Mouse (Mus musculus): ENCODE data around the gene Apopt1.

Apopt1 gene

DNA sequence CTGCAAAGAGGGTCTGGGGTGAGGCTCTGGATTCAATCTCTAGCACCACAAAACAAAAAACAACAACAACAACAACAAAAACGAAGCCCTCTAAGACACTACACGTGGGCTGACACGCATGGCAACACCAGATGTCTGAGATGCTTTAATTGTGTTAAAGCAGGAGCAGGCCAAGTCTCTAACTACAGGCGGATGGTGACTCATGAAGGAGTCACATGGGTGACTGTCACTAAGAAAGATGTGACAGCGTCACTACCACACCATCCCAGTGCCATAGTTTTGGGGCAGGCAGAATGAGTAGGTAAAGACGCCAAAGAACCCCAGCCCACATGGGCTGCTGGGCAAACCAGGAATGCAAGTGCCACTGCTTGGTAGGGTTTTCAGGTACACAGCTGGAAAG is 39.4 kb downstream of the Apopt1 start:
- DNase-seq: no peak

DNA sequence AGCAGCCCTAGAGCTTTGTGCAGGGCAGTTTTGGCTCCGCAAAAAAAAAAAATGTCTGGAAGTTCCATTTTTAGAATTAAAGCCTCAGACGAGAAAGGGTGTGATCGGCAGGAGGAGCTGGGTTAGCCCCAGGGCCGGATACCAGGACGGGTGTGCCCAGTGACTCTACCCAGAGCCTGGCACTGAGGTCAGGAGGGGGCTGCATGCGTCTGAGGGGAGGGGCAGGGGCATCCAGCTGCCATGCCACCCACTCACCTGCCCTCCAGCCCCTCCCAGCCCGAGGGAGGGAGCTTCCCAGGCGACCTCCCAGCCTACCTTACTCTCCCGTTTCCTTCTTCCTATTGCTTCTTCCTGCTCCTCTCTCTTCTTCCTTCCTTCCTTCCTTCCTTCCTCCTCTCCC is 40.3 kb downstream of the Apopt1 start:
- no peak for DNase-seq

GRCm38 (mm10) chr12:111754710-111755109 is 41.6 kb downstream of the Apopt1 start:
- DNase-seq: no peak

DNA sequence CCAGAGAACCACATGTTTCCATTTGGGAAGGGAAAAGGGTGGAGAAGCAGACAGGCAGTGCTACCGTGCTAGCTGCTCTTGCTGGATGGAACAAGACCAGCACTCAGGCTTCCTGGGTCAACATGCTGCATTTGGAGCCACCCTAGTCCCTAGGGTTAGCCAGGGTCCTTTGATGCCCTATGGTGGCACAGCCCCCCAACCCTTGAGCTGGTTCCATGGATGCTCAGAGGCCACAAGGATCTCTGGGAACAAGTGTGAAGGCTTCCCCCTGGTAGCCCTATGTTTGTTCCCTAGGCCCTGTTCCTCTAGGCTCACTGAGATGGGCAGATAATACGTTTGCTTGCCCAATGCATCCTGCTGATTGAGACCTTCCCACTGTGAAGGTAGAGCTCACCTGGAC is 42.2 kb downstream of the Apopt1 start:
- DNase-seq: no peak

DNA sequence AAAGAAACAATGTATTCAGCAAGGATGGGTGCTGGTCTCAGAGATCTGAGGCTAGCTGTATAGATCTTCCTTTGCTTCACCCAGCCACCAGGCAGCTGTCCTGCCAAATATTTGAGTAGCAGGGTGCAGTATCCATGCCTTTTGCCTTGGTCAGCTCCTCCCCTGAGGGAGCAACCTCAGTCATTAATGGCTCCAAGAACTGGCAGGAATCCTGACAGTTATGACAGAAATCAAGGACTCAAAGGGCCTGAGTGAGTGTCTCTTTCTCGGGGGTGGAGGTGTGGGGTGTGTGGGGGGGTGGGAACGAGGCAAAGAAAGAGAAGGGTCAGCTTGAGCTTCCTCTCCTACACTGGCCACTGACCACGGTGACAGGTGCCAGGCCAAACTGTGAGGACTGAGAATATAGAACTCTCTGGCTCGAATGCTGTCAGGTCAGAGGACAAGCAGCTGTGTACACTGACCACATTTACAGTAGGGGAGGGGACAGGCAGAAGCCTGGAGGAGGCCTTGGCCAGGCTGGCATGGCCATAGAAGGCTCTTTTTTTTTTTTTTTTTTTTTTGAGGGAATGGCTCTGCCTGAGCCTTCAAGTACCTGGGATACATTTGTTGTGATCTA is 43.1 kb downstream of the Apopt1 start:
- DNase-seq: no peak

GRCm38 (mm10) chr12:111756698-111757082 is 43.6 kb downstream of the Apopt1 start:
- no peak for DNase-seq

DNA sequence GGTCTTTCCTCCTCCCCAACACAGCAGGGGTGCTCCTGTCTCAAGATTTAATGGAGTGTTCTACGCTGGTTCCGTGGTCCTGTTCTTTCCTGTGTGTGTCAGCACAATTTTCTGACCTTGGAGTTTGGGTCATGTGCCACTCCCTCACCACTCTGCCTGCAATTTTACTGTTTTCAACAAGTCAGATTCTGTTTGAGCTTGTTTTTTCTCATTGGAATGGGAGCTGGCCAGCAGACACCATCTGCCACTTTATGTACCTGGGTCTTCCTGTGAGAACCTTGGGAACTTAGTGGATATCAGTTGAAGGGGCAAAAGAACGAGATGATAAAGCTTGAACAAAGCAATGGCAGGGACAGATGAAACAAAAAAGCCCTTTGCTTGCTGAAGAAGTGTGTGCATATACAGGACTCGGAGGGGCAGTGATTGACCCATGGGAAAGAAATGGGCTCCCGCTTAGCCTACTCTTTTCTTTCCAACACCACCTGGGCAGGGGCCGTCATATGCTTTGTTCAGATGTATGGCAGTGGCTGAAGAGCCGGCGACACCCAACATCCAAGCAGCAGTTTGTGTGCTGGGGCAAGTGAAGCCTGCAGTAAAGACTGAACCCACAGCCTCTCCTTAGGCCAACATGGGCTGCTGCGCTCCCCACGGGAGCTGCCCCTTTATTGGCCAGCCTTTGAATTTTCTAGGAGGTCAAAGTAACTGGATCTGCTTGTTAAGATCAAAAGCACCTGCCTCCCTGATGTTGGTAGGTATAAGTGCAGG is 44.7 kb downstream of the Apopt1 start:
- no peak for DNase-seq

- peak; percentile 58 to 84 for DNase-seq
Measured at GRCm38 (mm10) chr12:111758381-111759175, 45.5 kb downstream of the Apopt1 start, which contains the start of gene Klc1. TSS of gene Klc1 (plus strand) at chr12:111758849.

DNA sequence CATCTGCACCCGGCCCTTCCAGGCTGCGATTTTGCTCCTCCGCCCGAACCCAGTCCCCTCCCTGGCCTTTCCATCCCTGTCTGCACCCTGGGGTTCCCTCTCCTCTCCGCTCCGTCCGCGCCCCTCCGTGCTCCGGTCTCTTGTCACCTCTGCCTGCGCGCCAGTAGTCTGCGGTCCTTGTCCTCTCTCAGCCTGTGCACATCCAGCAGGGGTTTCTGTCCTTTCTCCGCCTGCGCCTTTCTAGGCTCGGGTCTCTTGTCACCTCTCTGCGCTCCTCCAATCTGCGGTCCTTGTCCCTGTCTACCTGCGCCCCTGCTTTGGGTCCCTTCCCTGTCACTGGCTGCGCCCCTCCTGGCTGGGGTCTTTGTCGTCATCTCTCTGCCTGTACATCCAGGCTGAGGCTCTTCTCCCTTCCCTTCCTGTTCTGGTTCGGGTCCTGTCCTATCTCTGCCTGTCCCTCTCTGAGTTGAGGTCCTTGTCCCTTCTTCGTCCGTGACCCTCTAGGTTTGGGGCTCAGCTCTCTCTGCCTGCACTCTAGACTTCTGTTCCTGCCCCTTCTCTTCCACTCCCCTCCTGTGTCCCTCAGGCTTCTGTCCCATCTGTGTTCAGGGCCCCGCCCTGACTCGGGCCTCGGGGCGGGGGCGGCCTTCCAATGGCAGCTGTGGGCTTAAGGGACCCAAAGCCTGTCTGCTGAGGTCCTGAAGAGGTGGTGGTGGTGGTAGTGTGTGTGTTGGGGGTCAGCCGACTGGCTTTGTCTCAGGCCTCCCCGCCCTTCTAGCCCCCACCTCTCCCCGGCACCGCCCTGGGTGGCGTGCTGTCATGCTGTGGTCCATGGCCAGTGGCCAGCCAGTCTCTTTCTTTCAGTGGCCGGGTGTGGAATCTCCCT is 46.4 kb downstream of the Apopt1 start:
- DNase-seq: peak in 1 of 2 experiments; percentile 13

GRCm38 (mm10) chr12:111760306-111760908 is 47.3 kb downstream of the Apopt1 start:
- no peak for DNase-seq

DNA sequence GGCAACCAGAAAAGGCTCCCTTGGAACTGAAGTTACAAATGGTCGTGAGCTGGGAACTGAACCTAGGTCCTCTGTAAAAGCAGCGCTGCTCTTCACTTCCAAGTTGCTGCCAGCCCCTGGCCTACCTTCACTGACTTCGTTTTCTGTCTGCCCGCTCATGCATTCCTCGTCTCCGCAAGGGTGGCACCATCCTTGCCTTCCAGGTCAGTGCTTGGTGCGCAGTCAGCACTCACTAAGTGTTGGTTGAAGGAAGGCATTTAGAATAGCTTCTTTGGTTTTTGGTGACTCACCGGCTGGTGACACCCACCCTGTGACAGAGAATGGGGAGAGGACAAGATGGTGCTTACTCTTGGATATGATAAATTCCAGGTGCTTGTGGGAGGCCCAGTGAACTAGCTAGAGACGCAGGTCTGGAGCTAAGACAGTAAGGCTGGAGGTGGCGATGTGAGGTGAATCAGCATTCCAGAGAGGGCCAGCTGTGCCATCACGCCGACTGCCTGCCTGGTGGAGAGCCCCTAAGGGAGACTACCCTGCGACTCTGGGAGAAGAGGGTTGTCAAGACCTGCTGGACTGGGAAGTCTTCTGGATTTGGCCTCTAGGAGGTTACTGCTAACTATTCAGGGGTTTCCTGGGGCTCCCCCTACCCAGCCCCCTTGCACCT is 49.7 kb downstream of the Apopt1 start:
- no peak for DNase-seq

- no peak for DNase-seq
Measured at GRCm38 (mm10) chr12:111766313-111767236, 53.5 kb downstream of the Apopt1 start.

DNA sequence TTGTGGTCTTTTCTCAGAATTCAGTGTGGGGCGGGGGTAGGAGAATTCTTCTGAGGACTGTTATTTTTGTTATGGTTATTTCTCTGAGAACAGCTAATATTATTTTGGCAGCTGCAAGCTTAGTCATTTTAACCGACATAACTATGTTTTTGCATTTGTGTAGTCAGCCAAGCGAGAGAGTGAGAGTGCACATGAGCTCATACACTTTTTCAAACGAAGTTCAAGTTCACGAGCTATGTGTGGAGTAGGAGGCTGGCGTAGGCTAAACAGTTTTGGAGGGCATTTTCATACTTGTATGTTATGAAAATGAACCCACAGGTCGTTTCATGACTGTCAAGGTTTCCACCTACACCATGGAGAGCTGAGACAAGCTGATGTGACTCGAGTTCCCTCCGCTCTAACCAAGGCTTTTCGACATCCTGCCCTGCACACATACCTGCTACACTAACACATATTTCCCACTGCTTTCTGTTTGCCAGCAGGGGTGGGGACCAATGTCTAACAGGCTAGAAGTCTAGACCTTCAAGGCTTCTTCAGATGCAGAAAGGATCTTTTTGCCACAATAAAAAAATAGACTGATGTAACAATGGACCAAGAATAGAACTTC is 55.4 kb downstream of the Apopt1 start:
- DNase-seq: no peak

DNA sequence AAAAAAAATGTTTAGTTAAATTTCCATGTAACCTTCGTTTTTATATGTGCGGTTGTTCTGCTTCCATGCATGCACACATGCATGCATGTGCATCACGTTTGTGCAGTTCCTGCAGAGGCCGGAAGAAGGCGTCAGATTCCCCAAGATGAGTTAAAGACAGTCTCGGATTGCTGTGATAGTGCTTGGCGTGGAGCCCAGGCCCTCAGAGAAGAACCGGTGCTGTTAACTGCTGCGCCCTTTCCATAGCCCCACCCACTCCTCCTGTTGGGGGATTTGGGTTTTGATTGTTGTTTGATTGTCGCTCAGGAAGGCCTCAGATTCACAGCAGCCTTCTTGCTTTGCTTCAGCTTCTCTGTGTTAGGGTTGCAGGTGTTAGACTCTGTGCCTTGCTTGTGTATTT is 56.2 kb downstream of the Apopt1 start:
- DNase-seq: no peak

DNA sequence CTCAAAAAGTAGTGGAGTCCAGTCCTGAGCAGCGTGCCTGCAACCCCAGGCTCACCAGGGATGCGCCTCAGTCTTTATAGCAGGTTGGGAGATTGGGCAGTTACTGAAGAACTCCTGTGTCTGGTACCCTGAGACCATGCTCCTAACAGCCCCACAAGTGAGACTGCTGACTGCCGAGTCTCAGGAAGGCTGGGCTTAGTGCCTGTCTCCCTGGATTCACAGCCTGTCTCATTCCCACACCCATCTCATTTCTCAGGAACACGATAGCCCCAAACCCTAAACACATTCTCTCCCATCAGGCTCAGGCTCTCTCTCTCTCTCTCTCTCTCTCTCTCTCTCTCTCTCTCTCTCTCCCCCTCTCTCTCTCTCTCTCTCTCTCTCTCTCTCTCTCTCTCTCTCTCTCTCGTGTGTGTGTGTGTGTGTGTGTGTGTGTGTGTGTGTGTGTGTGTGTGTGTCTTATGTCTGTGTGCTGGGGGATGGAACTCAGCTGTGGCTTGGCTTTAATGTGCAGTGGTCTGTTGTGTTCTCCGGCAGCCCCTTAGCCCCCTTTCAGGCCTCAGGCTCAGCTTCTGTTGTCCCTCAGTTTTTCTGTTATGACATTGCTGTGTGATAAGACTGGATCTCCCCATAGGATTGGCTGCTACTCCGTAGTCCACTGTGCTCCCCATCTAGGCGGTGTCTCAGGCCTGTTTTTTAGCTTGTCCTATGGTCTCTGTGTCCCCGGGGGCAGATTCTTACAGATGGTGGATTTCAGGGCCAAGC is 56.9 kb downstream of the Apopt1 start:
- no peak for DNase-seq

- DNase-seq: no peak
Measured at GRCm38 (mm10) chr12:111770651-111771050, 57.6 kb downstream of the Apopt1 start.

DNA sequence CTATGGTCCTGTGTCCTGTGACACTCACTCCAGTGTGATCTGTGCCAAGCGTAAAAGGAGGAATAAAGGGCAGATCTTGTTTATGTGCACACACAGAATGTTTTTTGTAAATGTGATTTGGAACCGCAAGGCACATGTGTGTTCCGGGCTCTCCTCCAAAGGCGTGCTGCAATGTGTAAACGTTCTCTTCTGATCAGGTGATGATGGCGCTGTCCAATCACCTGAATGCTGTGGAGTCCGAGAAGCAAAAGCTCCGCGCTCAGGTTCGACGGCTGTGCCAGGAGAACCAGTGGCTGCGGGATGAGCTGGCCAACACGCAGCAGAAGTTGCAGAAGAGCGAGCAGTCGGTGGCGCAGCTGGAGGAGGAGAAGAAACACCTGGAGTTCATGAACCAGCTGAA is 61.1 kb downstream of the Apopt1 start:
- DNase-seq: no peak

- no peak for DNase-seq
Measured at GRCm38 (mm10) chr12:111774845-111775244, 61.8 kb downstream of the Apopt1 start.

GRCm38 (mm10) chr12:111777919-111778318 is 64.9 kb downstream of the Apopt1 start:
- DNase-seq: no peak

Data from spleen, adult 18-20 months (tissue).